Mouse (Mus musculus): ENCODE results near the gene Hadhb. TPM values are rescaled to one million over a fixed set of nuclear protein-coding genes. Genes with fewer than 3 reads are reported as not detected.

Hadhb gene
- polyA plus RNA-seq, 1 experiment = 117 TPM

GRCm38 (mm10) chr5:30222681-30223080 lies 67.6 kb downstream of the Hadhb start:
- 96% methylated on average over 8 of the region's 8 CpGs for WGBS
- no peak for DNase-seq (ENCODE audit: low read depth, low spot score)

- WGBS = 71% methylated on average over 4 of the region's 4 CpGs
- DNase-seq (ENCODE audit: low read depth, low spot score) = no peak
Observed at GRCm38 (mm10) chr5:30230901-30231300, 75.9 kb downstream of the Hadhb start.

GRCm38 (mm10) chr5:30231891-30232270 lies 76.8 kb downstream of the Hadhb start:
- DNase-seq (ENCODE audit: low read depth, low spot score) = peak; percentile 59
- WGBS = 9% methylated on average over 16 of the region's 16 CpGs

- peak; percentile 85 for DNase-seq (ENCODE audit: low read depth, low spot score)
- WGBS = 6% methylated on average over 71 of the region's 71 CpGs
Observed at GRCm38 (mm10) chr5:30232271-30232971, 77.4 kb downstream of the Hadhb start, which contains the start of gene Selenoi. Gene Selenoi, plus strand, starts transcription at chr5:30232581.

GRCm38 (mm10) chr5:30233042-30233441 lies 78.0 kb downstream of the Hadhb start:
- WGBS = 2% methylated on average over 15 of the region's 15 CpGs
- no peak for DNase-seq (ENCODE audit: low read depth, low spot score)

GRCm38 (mm10) chr5:30233979-30234378 lies 78.9 kb downstream of the Hadhb start:
- WGBS = 15% methylated on average over 8 of the region's 8 CpGs

More at GRCm38 (mm10) chr5:30233979-30234378, 78.9 kb downstream of the Hadhb start:
- DNase-seq (ENCODE audit: low read depth, low spot score) = no peak

Other genes with a start within 250 kb of the Hadhb start
- not detected in 2 replicates for gene Il6, start 142.1 kb upstream of the Hadhb start, polyA plus RNA-seq (2012; rRNA removed)
- 47.6 and 60.5 TPM in 2 replicates for gene Tyms, start 81.6 kb upstream of the Hadhb start, polyA plus RNA-seq (2012; rRNA removed)
- 0.02 TPM in 1 of 2 replicates, not detected in the other for gene Garem2, start 50.1 kb upstream of the Hadhb start, polyA plus RNA-seq (2012; rRNA removed)
- not detected in 2 replicates for gene 3110082J24Rik, start 49.2 kb upstream of the Hadhb start, polyA plus RNA-seq (2012; rRNA removed)
- gene Hadha, start 86 bp upstream of the Hadhb start, polyA plus RNA-seq (2012; rRNA removed) = 59.3 and 80.2 TPM in 2 replicates
- 0.16 TPM in 1 of 2 replicates, not detected in the other for gene Adgrf3, start 50.5 kb downstream of the Hadhb start, polyA plus RNA-seq (2012; rRNA removed)
- gene Selenoi, start 77.3 kb downstream of the Hadhb start, polyA plus RNA-seq (2012; rRNA removed) = 44.8 and 103 TPM in 2 replicates
- gene Drc1, start 126.1 kb downstream of the Hadhb start, polyA plus RNA-seq (2012; rRNA removed) = 0.36 and 0.48 TPM in 2 replicates